Mouse (Mus musculus) intestine, embryonic 16.5 days (tissue): ENCODE results near the gene Gsap. TPM values are rescaled to one million over a fixed set of nuclear protein-coding genes. Genes with fewer than 3 reads are reported as not detected.
"Not testable (repeated sequence)": the region's sequence is repeated elsewhere in the genome, so short reads cannot be mapped to it uniquely, and the experiment has no call there.

Experiments used
- ATAC-seq: fragments of 200-750 bp; cut with Nextera tagmentation; 2 replicates; pipeline ENCODE4 v1.8.0; 2017; ENCODE audit warnings: moderate TSS enrichment, moderate library complexity
- H3K27ac ChIP-seq: fragments of 300-500 bp; sonication (generic); 2 replicates; pipeline ENCODE4 v1.5.1; 2014; ENCODE audit warnings: mild to moderate bottlenecking, low read length
- H3K27me3 ChIP-seq: fragments of 300-500 bp; sonication (generic); replicated peaks from 2 replicates; pipeline ENCODE4 v1.6.1; 2014; ENCODE audit warnings: low read length, control low read depth, mixed read lengths; ENCODE audit not compliant: control insufficient read depth, insufficient read depth
- H3K36me3 ChIP-seq: fragments of 300-500 bp; sonication (generic); 2 replicates; pipeline ENCODE4 v1.6.1; 2014; ENCODE audit warnings: low read length, control low read depth; ENCODE audit not compliant: control insufficient read depth, insufficient read depth
- H3K4me1 ChIP-seq: fragments of 300-500 bp; sonication (generic); 2 replicates; pipeline ENCODE4 v1.6.1; 2014; ENCODE audit warnings: low read length, control low read depth, mixed read lengths; ENCODE audit not compliant: control insufficient read depth, insufficient read depth
- H3K4me2 ChIP-seq: fragments of 300-500 bp; sonication (generic); 2 replicates; pipeline ENCODE4 v1.6.1; 2014; ENCODE audit warnings: low read depth, low read length, control low read depth
- H3K4me3 ChIP-seq: fragments of 300-500 bp; sonication (generic); 2 replicates; pipeline ENCODE4 v1.5.1; 2014; ENCODE audit warnings: mild to moderate bottlenecking, low read length
- H3K9ac ChIP-seq: fragments of 300-500 bp; sonication (generic); 2 replicates; pipeline ENCODE4 v1.6.1; 2014; ENCODE audit warnings: low read depth, low read length
- H3K9me3 ChIP-seq: fragments of 300-500 bp; sonication (generic); 2 replicates; pipeline ENCODE4 v1.6.1; 2016; ENCODE audit warnings: low read length, control low read depth; ENCODE audit not compliant: control insufficient read depth
- WGBS: fragments of 180-500 bp; shearing (Covaris S2); extraction: QIAGEN DNeasy Blood & Tissue Kit; methylation state at CpG from one replicate; pipeline ENCODE4 v1.1.7; 2014; 5-methylcytosine and 5-hydroxymethylcytosine counted together
- polyA plus RNA-seq: library from polyadenylated mRNA; unstranded; fragments of >200 nt; fragmentation: Nextera tagmentation; extraction: Ambion mirVana; gene quantifications from 2 replicates; pipeline ENCODE4 v1.2.1, GENCODE M21; 2015

The Gsap gene
- polyA plus RNA-seq, 1 experiment from 2014 or later = 2.0 TPM

DNA sequence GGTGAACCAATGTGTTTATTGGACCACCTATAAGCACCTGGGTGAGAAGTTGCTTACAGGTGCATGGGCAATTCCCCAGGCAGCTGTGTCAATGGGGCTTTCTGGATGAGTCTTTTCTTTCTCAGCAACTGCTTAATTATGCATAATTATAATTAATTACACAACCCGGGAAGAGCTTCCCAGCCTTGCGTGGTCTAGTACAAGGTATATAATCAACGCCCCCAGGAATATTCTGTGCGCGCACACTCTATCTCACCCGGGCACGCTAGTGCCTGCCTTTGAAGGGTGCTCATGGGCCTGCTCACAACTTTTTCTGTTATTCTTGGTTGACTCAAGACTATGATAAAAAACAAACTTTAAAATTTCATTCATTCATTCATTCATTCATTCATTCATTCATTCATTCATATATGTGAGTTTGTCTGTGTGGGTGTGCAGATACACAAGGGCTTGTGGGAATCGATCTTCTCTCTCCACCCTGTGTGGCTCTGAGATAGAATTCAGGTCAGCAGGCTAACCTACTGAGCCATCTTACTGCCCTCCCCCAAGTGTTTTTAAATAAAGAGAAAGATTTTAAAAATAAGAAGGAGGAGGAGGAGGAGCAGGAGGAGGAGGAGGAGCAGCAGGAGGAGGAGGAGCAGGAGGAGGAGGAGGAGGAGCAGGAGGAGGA is 78.4 kb downstream of the Gsap start:
- no peaks in the 10 kb centered on the region for H3K4me1 ChIP-seq
- H3K27me3 ChIP-seq = no peaks in the 10 kb centered on the region
- no peaks in the 10 kb centered on the region for H3K36me3 ChIP-seq
- no peak overlapping the region for H3K4me2 ChIP-seq
- ATAC-seq = no peak
- H3K4me3 ChIP-seq = no peak overlapping the region
- no peak overlapping the region for H3K9ac ChIP-seq
- 82% methylated on average over 8 of the region's 8 CpGs for WGBS
- no peak overlapping the region for H3K27ac ChIP-seq
- no peaks in the 10 kb centered on the region for H3K9me3 ChIP-seq

DNA sequence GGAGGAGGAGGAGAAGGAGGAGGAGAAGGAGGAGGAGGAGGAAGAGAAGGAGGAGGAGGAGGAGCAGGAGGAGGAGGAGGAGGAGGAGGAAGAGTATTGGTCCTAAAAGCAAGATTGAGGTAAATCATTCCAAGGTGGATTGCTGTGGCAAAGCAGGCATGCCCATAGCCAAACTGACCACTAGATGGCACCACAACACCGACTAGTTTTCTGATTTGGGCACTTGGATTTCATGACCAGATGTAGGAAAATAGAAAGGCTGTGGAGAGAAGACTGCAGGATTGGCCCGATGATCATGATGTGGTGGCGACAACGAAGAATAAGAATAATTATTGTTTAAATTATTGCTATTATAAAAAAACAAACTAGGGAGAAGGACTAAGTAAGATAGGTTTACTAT is 79.0 kb downstream of the Gsap start:
- 11% methylated on average over 4 of the region's 4 CpGs for WGBS
- ATAC-seq = 0 out of 2 replicates have a peak, but pooled peaks have one; percentile 42
- Histone ChIP-seq H3K9ac (no peak overlapping the region), H3K4me2 (no peak overlapping the region), H3K27ac (no peak overlapping the region), H3K4me1 (no peaks in the 10 kb centered on the region), H3K4me3 (no peak overlapping the region), H3K9me3 (no peaks in the 10 kb centered on the region), H3K27me3 (no peaks in the 10 kb centered on the region), H3K36me3 (no peaks in the 10 kb centered on the region)

DNA sequence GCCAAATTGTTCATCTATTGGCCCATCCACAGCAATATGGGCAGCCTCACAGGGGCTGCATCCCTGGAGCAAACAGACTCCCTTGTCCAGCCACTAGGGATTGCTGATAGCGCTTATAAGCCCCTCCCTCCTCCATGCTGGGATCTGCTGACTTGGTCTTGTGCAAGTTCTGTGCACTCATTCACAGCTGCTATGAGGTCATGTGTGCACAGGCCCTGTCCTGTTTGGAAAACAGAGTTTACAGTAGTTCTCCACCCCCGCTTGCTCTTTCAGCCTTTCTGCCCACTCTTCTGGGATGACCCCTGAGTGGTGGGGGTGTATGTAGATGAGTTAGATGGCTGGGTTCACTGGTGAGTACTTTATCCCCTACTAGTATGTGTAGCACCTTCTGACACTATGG is 81.0 kb downstream of the Gsap start:
- H3K4me1 ChIP-seq = no peaks in the 10 kb centered on the region
- WGBS = 74% methylated on average over 2 of the region's 2 CpGs
- no peak overlapping the region for H3K27ac ChIP-seq
- no peak overlapping the region for H3K4me3 ChIP-seq
- no peaks in the 10 kb centered on the region for H3K36me3 ChIP-seq
- H3K9ac ChIP-seq = no peak overlapping the region
- H3K9me3 ChIP-seq = no peaks in the 10 kb centered on the region
- no peak for ATAC-seq
- no peak overlapping the region for H3K4me2 ChIP-seq
- no peaks in the 10 kb centered on the region for H3K27me3 ChIP-seq

DNA sequence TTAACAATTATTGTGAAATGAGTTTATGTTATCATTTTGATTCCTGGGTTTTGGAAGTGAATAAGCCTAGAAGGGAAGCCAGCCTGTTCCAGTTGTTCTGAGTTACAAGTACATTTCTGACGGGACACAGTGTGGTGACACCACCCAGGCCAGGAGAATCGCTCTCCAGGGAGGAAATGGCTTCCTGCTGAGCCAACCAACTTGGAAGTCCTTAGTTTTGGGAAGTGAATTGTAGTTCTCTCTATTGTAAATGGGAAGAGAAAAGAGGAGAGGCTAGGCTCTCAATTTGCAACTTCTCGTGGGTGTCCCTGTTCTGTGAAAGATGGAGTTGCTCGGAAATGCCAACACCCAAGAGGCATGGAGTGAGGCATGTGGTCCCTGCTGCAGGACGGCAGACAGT is 83.4 kb downstream of the Gsap start:
- Histone ChIP-seq H3K4me1 (no peaks in the 10 kb centered on the region), H3K9me3 (no peaks in the 10 kb centered on the region), H3K27me3 (no peaks in the 10 kb centered on the region), H3K9ac (no peak overlapping the region), H3K27ac (no peak overlapping the region), H3K36me3 (no peaks in the 10 kb centered on the region), H3K4me2 (no peak overlapping the region), H3K4me3 (no peak overlapping the region)
- no peak for ATAC-seq
- WGBS = 77% methylated on average over 5 of the region's 5 CpGs

DNA sequence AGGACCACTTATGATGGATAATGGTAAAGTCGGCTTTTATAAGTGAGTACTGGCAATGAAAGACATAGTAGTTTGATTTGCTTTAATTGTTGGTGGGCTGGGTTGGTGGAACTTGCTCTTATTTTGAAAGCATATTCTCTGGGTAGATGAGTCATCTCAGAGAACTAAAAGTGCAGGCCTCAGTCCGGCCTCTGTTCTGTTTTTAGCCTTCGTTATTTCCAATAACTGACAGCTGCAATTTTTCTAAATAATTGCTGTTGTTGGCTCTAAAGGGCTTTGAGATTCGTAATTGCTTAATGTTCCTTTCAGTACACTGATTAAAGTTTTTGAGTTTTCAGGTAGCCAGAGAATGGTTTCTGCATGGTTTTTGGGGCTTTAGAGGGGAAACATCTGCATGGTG is 84.7 kb downstream of the Gsap start:
- no peak for ATAC-seq
- H3K4me2 ChIP-seq = no peak overlapping the region
- H3K36me3 ChIP-seq = no peaks in the 10 kb centered on the region
- no peaks in the 10 kb centered on the region for H3K9me3 ChIP-seq
- H3K27me3 ChIP-seq = no peaks in the 10 kb centered on the region
- H3K9ac ChIP-seq = no peak overlapping the region
- WGBS = 52% methylated on average over 4 of the region's 4 CpGs
- H3K4me1 ChIP-seq = no peaks in the 10 kb centered on the region
- H3K27ac ChIP-seq = no peak overlapping the region
- no peak overlapping the region for H3K4me3 ChIP-seq

DNA sequence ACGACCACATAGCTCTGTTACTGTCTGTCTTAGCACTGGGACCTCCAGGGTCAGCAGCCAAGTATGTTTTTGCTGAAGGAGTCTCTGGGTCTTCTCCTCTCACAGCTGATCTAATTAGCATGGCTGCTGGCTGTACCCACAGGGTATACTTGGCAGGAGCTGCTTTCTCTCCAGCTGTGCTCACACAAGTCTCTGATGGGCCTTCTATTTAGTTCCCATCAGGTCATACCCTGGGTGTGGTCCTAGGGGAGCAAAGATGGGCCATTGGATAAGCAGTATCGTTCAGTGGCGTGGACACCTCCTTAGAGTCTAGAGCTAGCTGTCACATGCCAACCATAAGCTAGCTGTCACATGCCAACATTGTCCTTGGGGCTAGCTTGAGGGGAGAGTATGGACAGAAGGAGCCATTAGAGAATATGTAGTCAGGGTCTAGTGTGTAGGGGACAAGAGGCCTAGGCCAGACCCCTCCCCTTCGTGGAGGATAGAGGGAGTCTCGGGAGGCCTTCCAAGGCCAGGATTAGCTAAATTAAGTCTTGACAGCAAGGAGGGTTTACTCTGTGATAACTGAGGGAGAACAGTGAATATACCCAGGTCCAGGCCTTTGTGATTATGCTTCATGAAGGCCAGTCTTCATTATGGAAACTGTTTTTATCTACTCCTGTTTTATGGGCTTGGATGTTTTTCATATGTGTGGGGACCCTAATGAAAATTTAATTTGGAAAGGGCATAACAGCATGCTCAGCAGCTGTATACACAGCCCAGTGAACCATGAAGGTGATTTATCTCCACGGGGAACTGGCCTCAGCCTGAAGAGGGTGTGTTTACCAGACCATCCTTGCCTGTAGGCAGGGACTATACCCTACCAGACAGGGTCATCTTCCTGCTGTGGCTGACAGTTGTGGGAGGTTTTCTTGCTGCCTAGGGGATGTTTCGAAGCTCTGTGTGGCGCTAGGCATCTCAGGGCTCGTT is 85.6 kb downstream of the Gsap start:
- Histone ChIP-seq H3K4me2 (no peak overlapping the region), H3K36me3 (no peaks in the 10 kb centered on the region), H3K9me3 (no peaks in the 10 kb centered on the region), H3K9ac (no peak overlapping the region), H3K4me1 (no peaks in the 10 kb centered on the region), H3K4me3 (no peak overlapping the region), H3K27ac (no peak overlapping the region; the same call in 1 of the 2 replicates), H3K27me3 (no peaks in the 10 kb centered on the region)
- ATAC-seq = no peak
- WGBS = 58% methylated on average over 9 of the region's 9 CpGs

DNA sequence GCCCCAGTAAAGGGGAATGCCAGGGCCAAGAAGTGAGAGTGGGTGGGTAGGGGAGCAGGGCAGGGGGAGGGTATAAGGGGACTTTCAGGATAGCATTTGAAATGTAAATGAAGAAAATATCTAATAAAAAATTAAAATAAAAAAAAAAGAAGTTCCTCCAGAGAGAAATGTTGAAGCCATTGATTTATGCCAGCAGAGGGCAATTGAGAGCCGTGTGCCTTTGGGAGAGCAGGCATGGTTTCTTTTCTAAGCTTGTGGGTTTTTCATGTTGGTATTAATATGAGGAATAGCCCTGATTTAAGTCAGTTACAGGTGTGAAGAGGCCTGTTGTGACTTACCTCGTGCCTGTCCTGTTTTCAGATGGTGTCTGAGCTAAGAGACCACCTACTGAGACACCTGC is 91.6 kb downstream of the Gsap start:
- not testable (repeated sequence) for H3K9me3 ChIP-seq, H3K27me3 ChIP-seq, H3K27ac ChIP-seq, H3K4me3 ChIP-seq, H3K36me3 ChIP-seq, ATAC-seq, H3K9ac ChIP-seq, H3K4me1 ChIP-seq, H3K4me2 ChIP-seq
- 46% methylated on average over 2 of the region's 2 CpGs for WGBS

DNA sequence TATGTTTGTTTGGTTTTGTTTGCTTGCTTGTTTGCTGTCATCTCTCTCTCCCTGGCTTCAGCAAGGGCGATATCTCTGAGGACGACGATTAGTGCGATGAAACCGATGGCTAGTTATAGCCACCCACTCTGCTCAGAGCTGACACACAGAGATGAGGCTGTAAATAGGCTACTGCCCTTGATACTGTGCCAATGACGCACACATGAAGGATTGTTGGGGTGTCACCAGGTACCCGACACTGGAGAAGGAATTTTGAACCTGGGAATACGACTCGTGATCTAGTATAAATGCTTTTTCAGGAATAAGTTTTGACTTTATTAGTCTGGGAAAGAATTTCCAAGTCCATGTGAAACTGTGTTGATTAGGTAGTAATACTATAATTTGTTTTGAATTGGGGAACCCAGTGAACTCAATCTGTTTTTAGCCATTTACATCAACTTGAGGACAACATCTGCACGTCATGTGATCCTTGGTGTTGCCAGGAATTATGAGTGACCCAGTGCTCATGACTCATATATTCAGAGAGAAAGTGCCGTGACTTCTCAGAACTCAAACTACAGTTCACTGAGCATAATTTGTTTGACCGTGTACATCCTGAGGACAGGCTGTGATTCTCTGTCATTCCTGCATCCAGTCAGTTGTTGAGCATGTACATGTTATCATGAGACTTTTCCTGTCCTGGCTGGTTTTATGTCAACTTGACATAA is 97.5 kb downstream of the Gsap start:
- no peak overlapping the region for H3K27ac ChIP-seq
- H3K4me2 ChIP-seq = no peak overlapping the region
- no peak for ATAC-seq
- H3K36me3 ChIP-seq = no peaks in the 10 kb centered on the region
- WGBS = 86% methylated on average over 12 of the region's 12 CpGs
- no peaks in the 10 kb centered on the region for H3K9me3 ChIP-seq
- H3K9ac ChIP-seq = no peak overlapping the region
- no peaks in the 10 kb centered on the region for H3K27me3 ChIP-seq
- H3K4me1 ChIP-seq = no peaks in the 10 kb centered on the region
- no peak overlapping the region for H3K4me3 ChIP-seq

DNA sequence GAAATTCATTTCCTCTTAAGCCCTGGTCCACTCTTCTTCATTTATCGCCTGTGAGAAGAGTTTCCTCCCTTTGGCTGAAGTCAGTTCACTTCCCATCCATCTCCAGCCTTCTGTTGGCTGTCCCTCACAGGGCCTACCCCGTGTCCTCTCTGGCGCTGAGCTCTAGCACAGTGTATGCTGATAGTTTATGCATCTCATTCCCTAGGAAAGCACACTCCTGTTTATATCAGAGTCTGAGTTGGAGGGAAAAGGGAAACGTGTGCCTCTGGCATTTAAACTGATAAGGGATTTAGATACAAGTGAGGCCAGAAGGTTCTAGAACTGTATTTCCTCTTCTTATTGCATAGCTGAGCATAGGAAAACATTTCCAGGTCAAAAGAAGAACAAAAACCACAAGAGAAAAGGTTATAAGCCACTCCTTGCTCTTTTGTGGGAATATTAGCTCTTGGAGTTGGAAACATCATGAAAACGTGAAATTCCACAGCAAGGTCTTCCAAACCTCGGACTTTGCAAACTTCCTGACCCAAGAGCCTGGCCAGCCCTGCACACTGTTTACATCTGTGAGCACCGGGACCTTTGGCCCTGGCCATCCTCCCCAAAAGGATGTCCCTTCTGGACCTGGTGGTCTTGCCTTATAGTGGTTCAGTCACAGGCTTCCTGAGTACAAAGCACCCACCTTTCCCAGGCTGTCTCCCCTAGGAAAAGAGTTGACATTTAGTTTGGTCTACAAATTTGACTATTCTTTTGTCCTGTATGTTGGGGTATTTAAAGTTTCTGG is 102.8 kb downstream of the Gsap start:
- Histone ChIP-seq H3K36me3 (no peaks in the 10 kb centered on the region), H3K4me2 (no peak overlapping the region)
- 58% methylated on average over 7 of the region's 7 CpGs for WGBS

More for the DNA sequence above, 102.8 kb downstream of the Gsap start:
- Histone ChIP-seq H3K4me3 (no peak overlapping the region), H3K9ac (no peak overlapping the region), H3K9me3 (no peaks in the 10 kb centered on the region), H3K27me3 (no peaks in the 10 kb centered on the region), H3K4me1 (no peaks in the 10 kb centered on the region), H3K27ac (no peak overlapping the region)
- no peak for ATAC-seq
